Mouse (Mus musculus): Measurements from ENCODE around the gene Plekhb1.

GRCm38 (mm10) chr7:100699771-100700770 is 37.9 kb upstream of the Plekhb1 start:
- TF ChIP-seq CTCF (IDR thresholded peaks at IDR 0.05 in 2 of 3, conservative IDR thresholded peaks at IDR 0.05 in 1 of 3; ENCODE audit: control insufficient read depth in 1 of 3, insufficient read depth in 1 of 3, low read depth in 2 of 3, low read length in 3 of 3, poor library complexity in 1 of 3, severe bottlenecking in 1 of 3) = no peak
- TF ChIP-seq ZKSCAN1 (IDR thresholded peaks at IDR 0.05; ENCODE audit: low read depth, low read length) = no peak
